Mouse (Mus musculus) heart, embryonic 10.5 days (tissue): ENCODE results near the gene Odf2. TPM values are rescaled to one million over a fixed set of nuclear protein-coding genes. Genes with fewer than 3 reads are reported as not detected.

Source experiments
- DNase-seq: peaks from one replicate; pipeline ENCODE4 v3.0.0-alpha.2; 2017; ENCODE audit warnings: low spot score
- H3K27ac ChIP-seq: fragments of 300-500 bp; sonication (generic); 2 replicates; pipeline ENCODE4 v1.5.1; 2016; ENCODE audit warnings: mild to moderate bottlenecking
- H3K27me3 ChIP-seq: fragments of 300-500 bp; sonication (generic); 2 replicates; pipeline ENCODE4 v1.6.1; 2016; ENCODE audit warnings: mild to moderate bottlenecking; ENCODE audit not compliant: poor library complexity, insufficient read depth, severe bottlenecking
- H3K36me3 ChIP-seq: fragments of 300-500 bp; sonication (generic); 2 replicates; pipeline ENCODE4 v1.6.1; 2016; ENCODE audit warnings: mild to moderate bottlenecking, moderate library complexity
- H3K4me1 ChIP-seq: fragments of 300-500 bp; sonication (generic); 2 replicates; pipeline ENCODE4 v1.6.1; 2016; ENCODE audit warnings: mild to moderate bottlenecking
- H3K4me3 ChIP-seq: fragments of 300-500 bp; sonication (generic); 2 replicates; pipeline ENCODE4 v1.5.1; 2016; ENCODE audit warnings: mild to moderate bottlenecking, moderate library complexity
- H3K9me3 ChIP-seq: fragments of 300-500 bp; sonication (generic); 2 replicates; pipeline ENCODE4 v1.6.1; 2016; ENCODE audit warnings: mild to moderate bottlenecking, moderate library complexity
- WGBS: fragments of 180-500 bp; shearing (Covaris S2); methylation state at CpG from one replicate; pipeline ENCODE4 v1.1.7; 2016; 5-methylcytosine and 5-hydroxymethylcytosine counted together
- polyA plus RNA-seq: library from polyadenylated mRNA; unstranded; fragments of >200 nt; fragmentation: Nextera tagmentation; extraction: Ambion mirVana; gene quantifications from 2 replicates; pipeline ENCODE4 v1.2.1, GENCODE M21; 2016

Odf2 gene
- polyA plus RNA-seq, 1 experiment from 2014 or later = 82.6 TPM

DNA sequence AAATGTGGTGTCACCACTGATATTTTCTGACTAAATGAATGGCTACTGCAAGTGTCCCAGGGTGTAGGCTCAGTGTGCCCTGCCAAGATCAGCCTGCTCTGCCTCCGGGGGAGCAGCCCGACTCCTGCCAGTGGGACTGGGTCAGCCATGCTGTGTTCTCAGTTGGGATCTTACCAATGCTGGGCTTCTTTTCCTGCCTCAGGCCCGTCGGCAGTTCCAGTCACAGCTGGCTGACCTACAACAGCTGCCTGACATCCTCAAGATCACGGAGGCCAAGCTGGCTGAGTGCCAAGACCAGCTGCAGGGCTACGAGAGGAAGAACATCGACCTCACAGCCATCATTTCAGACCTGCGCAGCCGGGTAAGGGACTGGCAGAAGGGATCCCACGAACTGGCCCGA is 33.0 kb downstream of the Odf2 start:
- Histone ChIP-seq H3K36me3 (peaks cover 93% of the 10 kb centered on the region), H3K4me3 (no peak overlapping the region), H3K9me3 (no peaks in the 10 kb centered on the region), H3K27me3 (no peaks in the 10 kb centered on the region), H3K4me1 (0 out of 2 replicates have a peak, but pooled peaks cover 4% of the 10 kb centered on the region), H3K27ac (no peak overlapping the region)
- DNase-seq = no peak
- WGBS = 73% methylated on average over 11 of the region's 11 CpGs

DNA sequence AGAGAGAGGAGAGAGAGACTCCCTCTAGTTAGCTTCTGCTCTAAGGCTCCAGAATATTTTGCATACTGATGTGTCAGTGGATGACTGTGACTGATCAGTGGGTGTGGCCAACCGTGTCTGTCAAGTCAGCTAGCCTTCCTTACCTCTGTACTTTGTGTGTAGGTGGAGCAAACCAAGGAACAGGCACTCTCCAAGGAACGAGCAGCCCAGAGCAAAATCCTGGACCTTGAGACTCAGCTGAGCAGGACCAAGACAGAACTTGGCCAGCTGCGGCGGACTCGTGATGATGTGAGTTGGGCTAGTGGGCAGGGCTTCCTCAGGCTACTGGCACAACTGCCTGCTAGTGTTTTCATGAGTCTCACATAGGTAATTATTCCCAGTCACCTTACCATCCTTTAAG is 37.5 kb downstream of the Odf2 start:
- H3K4me1 ChIP-seq = 0 out of 2 replicates have a peak, but pooled peaks cover 4% of the 10 kb centered on the region
- 88% methylated on average over 5 of the region's 5 CpGs for WGBS
- DNase-seq = no peak

DNA sequence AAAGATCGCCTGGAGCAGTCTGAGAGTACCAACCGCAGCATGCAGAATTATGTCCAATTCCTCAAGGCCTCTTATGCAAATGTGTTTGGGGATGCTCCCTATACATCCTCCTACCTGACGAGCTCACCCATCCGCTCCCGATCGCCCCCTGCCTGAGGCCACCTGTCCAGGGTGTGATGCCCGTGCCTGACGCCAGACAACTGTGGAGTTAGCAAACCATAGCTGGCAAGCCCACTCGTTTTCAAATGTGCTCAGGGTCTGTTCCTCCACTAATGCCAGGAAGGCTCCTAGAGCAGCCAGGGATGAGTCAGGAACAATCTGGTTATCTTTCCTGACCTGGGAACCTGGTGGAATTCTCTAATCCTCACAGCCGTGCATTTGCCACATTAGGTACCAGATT is 41.5 kb downstream of the Odf2 start:
- no peak for DNase-seq
- 87% methylated on average over 10 of the region's 10 CpGs for WGBS
- H3K4me1 ChIP-seq = 0 out of 2 replicates have a peak, but pooled peaks cover 3% of the 10 kb centered on the region
- no peak overlapping the region for H3K4me3 ChIP-seq
- H3K36me3 ChIP-seq = peaks cover 61% of the 10 kb centered on the region
- H3K27me3 ChIP-seq = no peaks in the 10 kb centered on the region
- H3K27ac ChIP-seq = no peak overlapping the region
- H3K9me3 ChIP-seq = no peaks in the 10 kb centered on the region

More for the DNA sequence above, 37.5 kb downstream of the Odf2 start:
- Histone ChIP-seq H3K9me3 (no peaks in the 10 kb centered on the region), H3K36me3 (peaks cover 96% of the 10 kb centered on the region), H3K27me3 (no peaks in the 10 kb centered on the region), H3K27ac (no peak overlapping the region), H3K4me3 (no peak overlapping the region)

DNA sequence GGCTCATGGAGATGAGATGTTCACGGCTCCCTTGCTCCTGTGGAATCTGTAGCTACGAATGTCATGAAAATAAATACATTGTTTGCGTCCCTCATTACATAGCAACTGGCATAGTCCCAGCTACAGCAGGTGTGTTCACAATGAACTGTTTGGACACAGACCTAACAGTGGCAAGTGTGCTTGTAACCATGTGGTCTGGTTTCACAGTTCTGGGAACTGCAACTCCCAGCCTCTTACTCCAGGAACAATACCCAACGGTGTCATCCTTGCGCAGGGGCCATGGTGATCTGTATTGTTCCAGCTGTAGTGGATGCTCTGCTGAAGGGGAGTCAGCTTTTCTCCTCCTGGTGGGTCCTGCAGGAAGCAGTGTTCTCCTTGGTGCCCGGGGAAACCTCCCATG is 42.2 kb downstream of the Odf2 start:
- no peaks in the 10 kb centered on the region for H3K9me3 ChIP-seq
- WGBS = 88% methylated on average over 6 of the region's 6 CpGs
- peaks cover 54% of the 10 kb centered on the region for H3K36me3 ChIP-seq

DNA sequence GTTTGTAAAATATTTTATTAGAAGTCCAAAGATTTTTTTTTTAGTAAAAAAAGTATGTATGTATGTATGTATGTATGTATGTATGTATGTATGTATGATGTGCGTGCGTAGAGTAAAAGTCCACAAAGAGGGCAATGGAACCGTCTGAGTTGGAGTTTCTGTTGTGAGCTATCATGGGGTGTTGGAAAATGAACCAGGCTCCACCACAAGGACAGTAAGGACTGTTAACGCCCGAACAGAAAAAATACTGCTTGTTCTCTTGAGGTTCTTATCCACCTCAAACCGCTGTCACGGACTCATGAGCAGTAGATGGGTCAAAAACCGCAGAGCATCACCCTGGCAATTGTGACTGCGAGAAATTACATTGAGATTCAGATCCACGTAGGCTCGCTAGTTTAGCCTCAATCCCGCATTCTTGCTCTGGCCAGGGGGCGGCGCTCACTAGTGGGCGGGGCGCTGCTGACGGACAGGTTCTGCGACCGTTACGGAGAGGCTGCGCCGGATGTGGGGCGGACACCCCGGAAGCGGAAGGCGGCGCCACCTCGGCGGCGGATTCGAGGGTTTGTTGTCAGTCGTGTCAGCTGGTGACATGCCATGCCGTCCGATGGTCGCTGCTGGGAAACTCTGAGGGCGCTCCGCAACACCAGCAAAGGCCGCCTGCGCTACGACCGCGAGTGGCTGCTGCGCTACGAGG is 46.0 kb downstream of the Odf2 start, which contains the start of gene Gle1:
Gene Gle1 (plus strand): TSS at position 521 of the 694 bp plus-strand sequence.
- peaks cover 46% of the 10 kb centered on the region for H3K36me3 ChIP-seq
- peak within 1 kb of the TSS; percentile 89 for H3K27ac ChIP-seq
- peak; percentile 98 for DNase-seq
- 3% methylated on average over 44 of the region's 44 CpGs for WGBS
- H3K9me3 ChIP-seq = no peaks in the 10 kb centered on the region
- H3K27me3 ChIP-seq = no peaks in the 10 kb centered on the region
- peak within 1 kb of the TSS; percentile 93 for H3K4me3 ChIP-seq
- H3K4me1 ChIP-seq = peaks cover 9% of the 10 kb centered on the region

More for the DNA sequence above, 42.2 kb downstream of the Odf2 start:
- no peaks in the 10 kb centered on the region for H3K27me3 ChIP-seq
- H3K4me3 ChIP-seq = no peak overlapping the region
- H3K4me1 ChIP-seq = peaks cover 8% of the 10 kb centered on the region
- no peak for DNase-seq
- no peak overlapping the region for H3K27ac ChIP-seq

DNA sequence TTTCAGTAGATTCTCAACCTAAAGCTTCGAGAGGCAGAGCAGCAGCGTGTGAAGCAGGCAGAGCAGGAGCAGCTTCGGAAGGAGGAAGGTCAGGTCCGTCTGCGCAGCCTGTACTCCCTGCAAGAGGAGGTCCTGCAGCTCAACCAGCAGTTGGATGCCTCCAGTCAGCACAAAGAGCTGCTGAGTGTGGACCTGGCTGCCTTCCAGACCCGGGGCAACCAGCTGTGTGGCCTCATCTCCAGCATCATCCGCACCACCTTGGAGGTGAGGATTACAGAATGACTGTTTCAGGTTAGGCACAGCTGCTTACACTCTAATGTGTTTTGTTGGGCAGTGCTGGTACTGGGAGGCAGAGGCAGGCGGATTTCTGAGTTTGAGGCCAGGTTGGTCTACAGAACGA is 51.1 kb downstream of the Odf2 start:
- H3K36me3 ChIP-seq = peaks cover 75% of the 10 kb centered on the region
- H3K4me3 ChIP-seq = no peak overlapping the region
- no peak overlapping the region for H3K27ac ChIP-seq
- no peaks in the 10 kb centered on the region for H3K27me3 ChIP-seq
- no peaks in the 10 kb centered on the region for H3K9me3 ChIP-seq
- DNase-seq = no peak
- 92% methylated on average over 9 of the region's 9 CpGs for WGBS
- peaks cover 17% of the 10 kb centered on the region for H3K4me1 ChIP-seq

DNA sequence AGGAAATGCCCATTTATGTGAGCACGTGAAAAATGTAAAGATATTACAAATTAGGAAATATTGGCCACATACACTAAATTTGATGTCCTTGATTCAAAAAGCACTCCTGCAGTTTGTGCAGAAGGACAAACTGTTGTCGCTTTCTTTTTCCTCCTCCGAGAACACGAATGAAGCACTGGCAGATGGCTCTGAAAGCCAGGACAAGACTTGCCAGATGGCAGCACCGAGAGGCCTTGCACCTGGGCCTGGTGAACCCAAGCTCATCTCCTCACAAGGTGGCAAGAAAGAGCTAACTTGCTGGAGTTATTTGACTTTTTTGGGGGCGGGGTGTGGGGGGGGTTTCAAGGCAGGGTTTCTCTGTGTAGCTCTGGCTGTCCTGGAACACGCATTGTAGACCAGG is 51.8 kb downstream of the Odf2 start:
- H3K4me1 ChIP-seq = peaks cover 17% of the 10 kb centered on the region
- H3K27me3 ChIP-seq = no peaks in the 10 kb centered on the region
- peaks cover 81% of the 10 kb centered on the region for H3K36me3 ChIP-seq
- H3K9me3 ChIP-seq = no peaks in the 10 kb centered on the region
- DNase-seq = no peak
- no peak overlapping the region for H3K27ac ChIP-seq
- WGBS = 91% methylated on average over 7 of the region's 7 CpGs
- H3K4me3 ChIP-seq = no peak overlapping the region

DNA sequence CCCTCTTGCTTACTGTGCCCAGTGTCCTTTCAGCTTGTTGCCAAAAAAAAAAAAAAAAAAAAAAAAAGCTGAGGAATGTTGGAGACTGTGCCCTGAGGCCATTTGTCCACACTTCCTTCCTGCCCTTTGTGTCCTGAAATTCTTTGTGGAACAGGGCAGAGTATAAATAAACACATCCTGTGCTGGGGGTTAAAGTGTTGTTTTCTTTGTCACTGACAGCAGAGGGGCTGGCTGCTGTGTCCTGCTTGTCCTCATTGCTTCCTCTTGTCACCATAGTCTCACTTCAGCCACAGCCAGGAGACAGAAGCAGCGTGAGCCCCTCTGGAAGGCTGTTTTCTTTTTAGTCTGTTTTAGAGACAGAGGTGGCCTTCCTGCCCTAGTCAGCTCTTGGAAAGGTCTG is 55.7 kb downstream of the Odf2 start:
- H3K27me3 ChIP-seq = no peaks in the 10 kb centered on the region
- H3K4me3 ChIP-seq = no peak overlapping the region
- no peaks in the 10 kb centered on the region for H3K9me3 ChIP-seq
- DNase-seq = no peak
- WGBS = 31% methylated on average over 1 of the region's 1 CpGs
- peaks cover 92% of the 10 kb centered on the region for H3K36me3 ChIP-seq
- H3K4me1 ChIP-seq = peaks cover 13% of the 10 kb centered on the region
- H3K27ac ChIP-seq = peak overlapping the region; percentile 76

DNA sequence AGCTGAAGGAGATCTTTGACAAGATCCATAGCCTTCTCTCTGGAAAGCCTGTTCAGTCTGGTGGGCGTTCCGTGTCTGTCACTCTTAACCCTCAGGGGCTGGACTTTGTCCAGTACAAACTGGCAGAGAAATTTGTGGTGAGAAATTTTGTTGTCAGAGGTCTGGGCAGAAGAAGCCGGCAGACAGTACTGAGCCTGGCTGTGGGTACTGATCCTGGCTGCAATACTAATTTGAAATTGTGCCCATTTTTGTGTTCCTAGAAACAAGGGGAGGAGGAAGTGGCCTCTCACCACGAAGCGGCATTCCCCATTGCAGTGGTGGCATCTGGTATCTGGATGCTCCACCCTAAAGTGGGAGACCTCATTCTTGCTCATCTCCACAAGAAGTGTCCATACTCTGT is 59.9 kb downstream of the Odf2 start:
- Histone ChIP-seq H3K4me1 (peaks cover 12% of the 10 kb centered on the region), H3K27ac (no peak overlapping the region), H3K9me3 (no peaks in the 10 kb centered on the region), H3K4me3 (no peak overlapping the region), H3K36me3 (peaks cover 84% of the 10 kb centered on the region), H3K27me3 (no peaks in the 10 kb centered on the region)
- WGBS = 94% methylated on average over 5 of the region's 5 CpGs
- DNase-seq = no peak

DNA sequence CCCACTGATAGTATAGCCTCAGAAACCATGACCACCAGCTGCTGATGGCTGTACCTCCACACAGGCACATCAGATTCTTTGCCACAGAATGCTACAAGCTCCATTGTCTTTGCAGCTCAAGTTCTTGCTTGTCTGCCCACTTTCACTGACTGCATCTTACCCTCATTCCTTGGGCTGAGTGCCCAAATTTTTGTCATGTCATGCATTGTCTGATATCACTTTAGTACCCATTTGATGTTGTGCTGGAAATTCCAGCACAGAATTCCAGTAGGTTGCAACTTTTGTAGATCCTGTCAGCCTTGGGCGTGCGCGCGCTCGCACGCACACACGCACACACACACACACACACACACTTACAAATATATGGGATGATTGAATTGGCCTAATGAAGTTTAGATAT is 72.2 kb downstream of the Odf2 start:
- H3K27me3 ChIP-seq = no peaks in the 10 kb centered on the region
- no peak overlapping the region for H3K27ac ChIP-seq
- no peak overlapping the region for H3K4me3 ChIP-seq
- H3K9me3 ChIP-seq = no peaks in the 10 kb centered on the region
- H3K4me1 ChIP-seq = peaks cover 12% of the 10 kb centered on the region
- no peak for DNase-seq
- H3K36me3 ChIP-seq = peaks cover 44% of the 10 kb centered on the region
- 92% methylated on average over 7 of the region's 7 CpGs for WGBS

DNA sequence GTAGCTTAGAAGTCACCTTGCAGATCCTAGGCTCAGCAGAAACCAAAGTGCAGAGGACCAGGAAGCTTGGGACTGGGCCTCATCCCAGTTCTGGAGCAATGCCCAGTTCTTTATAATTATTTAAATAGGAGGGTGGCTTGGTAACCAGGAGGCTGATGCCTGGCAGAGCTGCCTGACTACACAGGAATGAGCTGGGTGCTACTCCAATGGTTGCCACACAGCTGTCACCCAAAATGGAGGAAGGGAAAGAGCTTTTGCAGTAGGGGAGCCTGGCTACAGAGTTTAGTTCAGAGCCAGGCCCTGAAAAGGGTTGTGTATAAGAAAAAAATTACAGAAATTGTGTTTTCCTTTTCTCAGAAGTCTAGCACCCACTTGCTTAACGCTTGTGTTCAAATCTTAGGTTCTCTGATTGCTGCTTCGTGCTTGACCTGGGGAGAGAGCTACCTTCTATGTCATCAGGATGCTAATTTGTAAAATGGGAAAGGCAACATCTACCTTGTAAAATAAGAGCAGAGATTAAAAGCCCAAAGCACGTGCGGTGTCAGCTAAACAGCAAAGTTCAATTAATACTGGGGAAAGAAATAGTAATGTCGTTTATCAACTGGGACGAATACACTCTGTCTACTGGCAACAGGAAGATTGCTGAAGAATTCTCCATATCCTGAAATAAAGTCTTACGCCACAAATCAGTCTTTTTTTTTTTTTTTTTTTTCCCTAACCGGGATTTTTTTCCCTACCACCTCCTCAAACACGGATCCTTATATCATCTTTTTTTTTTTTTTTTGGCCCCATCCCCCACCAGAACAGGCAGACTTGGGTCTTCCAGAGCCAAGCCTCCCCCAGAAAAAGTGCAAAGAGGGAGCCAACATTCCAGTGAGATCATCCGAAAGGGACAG is 75.6 kb downstream of the Odf2 start:
- H3K4me1 ChIP-seq = peaks cover 36% of the 10 kb centered on the region
- no peaks in the 10 kb centered on the region for H3K27me3 ChIP-seq
- H3K27ac ChIP-seq = peak overlapping the region; percentile 96
- H3K36me3 ChIP-seq = peaks cover 27% of the 10 kb centered on the region
- whole genome bisulfite sequencing = 17% methylated on average over 10 of the region's 10 CpGs
- H3K4me3 ChIP-seq = peak overlapping the region; percentile 85
- DNase-seq = no peak
- no peaks in the 10 kb centered on the region for H3K9me3 ChIP-seq

DNA sequence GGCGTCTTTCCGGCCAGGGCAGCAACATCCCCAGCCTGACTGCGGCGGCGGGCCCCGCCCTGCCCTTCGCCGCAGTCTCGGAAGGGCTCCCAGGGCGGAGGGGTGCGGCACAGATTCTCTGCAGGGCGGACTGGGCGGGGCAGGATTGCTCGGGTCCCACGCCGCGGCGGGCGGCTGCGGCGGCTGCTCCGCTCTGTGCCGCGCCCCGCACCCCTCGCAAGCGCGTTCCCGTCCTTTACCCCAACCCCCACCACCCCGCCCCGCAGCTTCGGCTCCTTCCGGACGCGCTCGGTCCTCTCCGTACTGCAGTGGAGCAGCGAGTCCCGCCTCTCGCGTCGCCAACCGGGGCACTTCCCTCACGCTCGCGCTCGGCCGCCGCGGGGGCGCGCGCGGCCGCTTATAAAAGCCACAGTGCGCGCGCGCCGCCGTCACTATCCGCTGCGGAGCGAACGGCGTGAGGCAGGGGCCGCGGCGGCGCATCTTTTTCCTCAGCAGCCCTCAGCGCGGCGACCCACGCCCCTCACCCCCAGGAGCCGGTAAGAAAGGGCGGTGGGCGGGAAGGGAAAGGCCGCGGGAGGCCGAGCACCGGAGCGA is 76.3 kb downstream of the Odf2 start, which contains the start of gene Sptan1:
Gene Sptan1 (plus strand): TSS at position 311 of the 594 bp plus-strand sequence.
- no peaks in the 10 kb centered on the region for H3K9me3 ChIP-seq

DNA sequence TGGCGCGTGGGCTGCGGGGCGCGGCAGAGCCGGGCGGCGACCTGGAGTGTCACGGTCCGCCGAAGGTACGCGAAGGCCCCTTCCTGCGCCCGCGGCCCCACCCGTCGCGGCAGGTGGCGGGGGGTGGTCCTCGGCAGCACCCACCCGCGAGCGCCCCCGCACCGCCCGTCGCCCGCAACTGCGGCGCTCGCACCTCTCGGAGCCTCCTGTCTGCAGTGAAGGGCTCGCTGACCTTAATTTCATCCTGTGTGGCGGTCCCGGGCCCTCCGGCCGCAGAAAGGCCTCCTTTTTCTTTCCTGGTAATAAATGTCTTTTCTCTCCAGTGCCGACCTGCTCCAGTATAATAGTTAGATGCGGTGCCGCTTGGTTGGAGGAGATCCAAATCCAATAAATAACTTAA is 76.9 kb downstream of the Odf2 start:
- peak overlapping the region; percentile 85 for H3K4me3 ChIP-seq
- peaks cover 36% of the 10 kb centered on the region for H3K4me1 ChIP-seq
- H3K9me3 ChIP-seq = no peaks in the 10 kb centered on the region
- no peak for DNase-seq
- no peaks in the 10 kb centered on the region for H3K27me3 ChIP-seq
- 2% methylated on average over 31 of the region's 41 CpGs for WGBS
- peak overlapping the region; percentile 96 for H3K27ac ChIP-seq
- peaks cover 29% of the 10 kb centered on the region for H3K36me3 ChIP-seq

More for the DNA sequence above, 76.3 kb downstream of the Odf2 start, which contains the start of gene Sptan1:
- WGBS = 0% methylated on average over 71 of the region's 82 CpGs
- peaks cover 36% of the 10 kb centered on the region for H3K4me1 ChIP-seq
- peak within 1 kb of the TSS; percentile 96 for H3K27ac ChIP-seq
- H3K4me3 ChIP-seq = peak within 1 kb of the TSS; percentile 85
- H3K36me3 ChIP-seq = peaks cover 27% of the 10 kb centered on the region
- DNase-seq = peak; percentile 97
- H3K27me3 ChIP-seq = no peaks in the 10 kb centered on the region
